Mouse (Mus musculus): ENCODE measurements at regions not wholly inside any gene's neighbourhood (a gene's known extent, or its start where the extent isn't known, plus 50 kb on each side); places are given as distances from the start of the nearest gene placed in this dataset.

GRCm38 (mm10) chr2:61452581-61452980 lies 125.8 kb upstream of the Tank start:
- no peak for DNase-seq

GRCm38 (mm10) chr2:61450731-61451130 lies 127.7 kb upstream of the Tank start:
- DNase-seq, result no peak

- no peak for DNase-seq
Measured at GRCm38 (mm10) chr2:61436591-61436990, 141.8 kb upstream of the Tank start.

GRCm38 (mm10) chr2:61407881-61408280 lies 170.5 kb upstream of the Tank start:
- DNase-seq, result no peak

- no peak for DNase-seq
Measured at GRCm38 (mm10) chr2:61406104-61406751, 172.2 kb upstream of the Tank start.

- no peak for DNase-seq
Measured at GRCm38 (mm10) chr2:61405261-61405660, 173.1 kb upstream of the Tank start.

- no peak for DNase-seq
Measured at GRCm38 (mm10) chr2:61402588-61403487, 175.5 kb upstream of the Tank start.

GRCm38 (mm10) chr2:61401636-61402587 lies 176.5 kb upstream of the Tank start:
- peak; percentile 61 for DNase-seq

GRCm38 (mm10) chr2:61398633-61399032 lies 179.8 kb upstream of the Tank start:
- DNase-seq, result no peak

- DNase-seq, result no peak
Measured at GRCm38 (mm10) chr2:61389622-61390021, 188.8 kb upstream of the Tank start.

- no peak for DNase-seq
Measured at GRCm38 (mm10) chr2:61389207-61389606, 189.2 kb upstream of the Tank start.

GRCm38 (mm10) chr2:61387561-61387960 lies 190.8 kb upstream of the Tank start:
- DNase-seq, result no peak

- DNase-seq, result no peak
Measured at GRCm38 (mm10) chr2:61386966-61387365, 191.4 kb upstream of the Tank start.

GRCm38 (mm10) chr2:61384467-61384866 lies 193.9 kb upstream of the Tank start:
- no peak for DNase-seq

GRCm38 (mm10) chr2:61383744-61384295 lies 194.6 kb upstream of the Tank start:
- DNase-seq, result no peak

- no peak for DNase-seq
Measured at GRCm38 (mm10) chr2:61379076-61379475, 199.3 kb upstream of the Tank start.

- DNase-seq, result no peak
Measured at GRCm38 (mm10) chr2:61378297-61378696, 200.1 kb upstream of the Tank start.

- DNase-seq, result no peak
Measured at GRCm38 (mm10) chr2:61377756-61378155, 200.6 kb upstream of the Tank start.

- DNase-seq, result no peak
Measured at GRCm38 (mm10) chr2:61362606-61363005, 215.8 kb upstream of the Tank start.

GRCm38 (mm10) chr2:61361394-61361793 lies 217.0 kb upstream of the Tank start:
- no peak for DNase-seq

GRCm38 (mm10) chr2:61354104-61354503 lies 224.3 kb upstream of the Tank start:
- no peak for DNase-seq

GRCm38 (mm10) chr2:61347451-61347850 lies 230.9 kb upstream of the Tank start:
- DNase-seq, result no peak

All from thymus, postnatal 14 days (tissue).